Mouse (Mus musculus): ENCODE results near the gene Tbc1d8.
A peak's percentile ranks its signal among the peaks of the same experiment; 100 is the strongest.

The Tbc1d8 gene

GRCm38 (mm10) chr1:39477064-39477463 is 1.5 kb downstream of the Tbc1d8 start:
- no peak for DNase-seq

- no peak for DNase-seq
Observed at GRCm38 (mm10) chr1:39476341-39476740, 2.2 kb downstream of the Tbc1d8 start.

- no peak for DNase-seq
Observed at GRCm38 (mm10) chr1:39474516-39474915, 4.0 kb downstream of the Tbc1d8 start.

- no peak for DNase-seq
Observed at GRCm38 (mm10) chr1:39471298-39471902, 7.2 kb downstream of the Tbc1d8 start.

GRCm38 (mm10) chr1:39468982-39469381 is 9.6 kb downstream of the Tbc1d8 start:
- no peak for DNase-seq

GRCm38 (mm10) chr1:39466526-39466925 is 12.0 kb downstream of the Tbc1d8 start:
- no peak for DNase-seq

GRCm38 (mm10) chr1:39464760-39465159 is 13.8 kb downstream of the Tbc1d8 start:
- no peak for DNase-seq

GRCm38 (mm10) chr1:39462937-39463444 is 15.6 kb downstream of the Tbc1d8 start:
- no peak for DNase-seq

GRCm38 (mm10) chr1:39462036-39462435 is 16.5 kb downstream of the Tbc1d8 start:
- DNase-seq, result no peak

GRCm38 (mm10) chr1:39460495-39460894 is 18.1 kb downstream of the Tbc1d8 start:
- DNase-seq, result no peak

GRCm38 (mm10) chr1:39457887-39458874 is 20.4 kb downstream of the Tbc1d8 start:
- peak; percentile 83 to 86 for DNase-seq

GRCm38 (mm10) chr1:39456421-39456853 is 22.1 kb downstream of the Tbc1d8 start:
- peak in 1 of 2 experiments; percentile 40 for DNase-seq

- DNase-seq, result no peak
Observed at GRCm38 (mm10) chr1:39455350-39456023, 23.1 kb downstream of the Tbc1d8 start.

- no peak for DNase-seq
Observed at GRCm38 (mm10) chr1:39454783-39455175, 23.8 kb downstream of the Tbc1d8 start.

- DNase-seq, result no peak
Observed at GRCm38 (mm10) chr1:39454108-39454782, 24.3 kb downstream of the Tbc1d8 start.

GRCm38 (mm10) chr1:39452203-39452602 is 26.4 kb downstream of the Tbc1d8 start:
- no peak for DNase-seq

- no peak for DNase-seq
Observed at GRCm38 (mm10) chr1:39450069-39450728, 28.4 kb downstream of the Tbc1d8 start.

- no peak for DNase-seq
Observed at GRCm38 (mm10) chr1:39449251-39449790, 29.2 kb downstream of the Tbc1d8 start.

GRCm38 (mm10) chr1:39448819-39449218 is 29.7 kb downstream of the Tbc1d8 start:
- no peak for DNase-seq

- no peak for DNase-seq
Observed at GRCm38 (mm10) chr1:39448238-39448637, 30.3 kb downstream of the Tbc1d8 start.

GRCm38 (mm10) chr1:39446178-39446577 is 32.4 kb downstream of the Tbc1d8 start:
- DNase-seq, result no peak
